ENCODE assay signal across 22 mouse cellular contexts in genomic region chr9:44672291-44672865, GRCm38 (mm10). TPM values are rescaled to one million over a fixed set of nuclear protein-coding genes. Genes with fewer than 3 reads are reported as not detected.
A peak's percentile ranks its signal among the peaks of the same experiment; 100 is the strongest.
DNase-seq lines count a peak whose midpoint lies in the region; ATAC-seq lines count a peak whose summit lies in the region.
"Had no signal": no experiment of that assay in that cellular context is flagged by ENCODE, and none has a peak within 500 bp of the region (broad histone marks: within the 10 kb centered on the region; RNA-seq: fewer than 3 reads in every experiment).

No protein-coding gene starts in this region.

- no peak overlapping the region for H3K4me3 ChIP-seq in forebrain, embryonic 11.5 days (ENCODE audit: low read depth, low read length)
- H3K4me3 ChIP-seq in forebrain, embryonic 14.5 days (ENCODE audit: low read depth, low read length): no peak overlapping the region
- H3K4me3 ChIP-seq in kidney, embryonic 15.5 days (replicated peaks): no peak overlapping the region
- no peak overlapping the region for H3K4me3 ChIP-seq in brown adipose tissue, adult 24 weeks (ENCODE audit: insufficient read depth, low read depth, low read length)
- H3K4me3 ChIP-seq: embryonic facial prominence, embryonic 10.5 days; forebrain, embryonic 15.5 days; heart, embryonic 15.5 days; hindbrain, embryonic 13.5 days had no signal

- no peak overlapping the region for H3K9ac ChIP-seq in forebrain, embryonic 11.5 days (ENCODE audit: low read length)
- H3K9ac ChIP-seq in forebrain, embryonic 14.5 days (ENCODE audit: low read length): no peak overlapping the region
- no peak overlapping the region for H3K9ac ChIP-seq in kidney, embryonic 15.5 days
- H3K9ac ChIP-seq: forebrain, embryonic 15.5 days; heart, embryonic 15.5 days; hindbrain, embryonic 13.5 days had no signal

- H3K27me3 ChIP-seq in forebrain, embryonic 11.5 days (ENCODE audit: control insufficient read depth, insufficient read depth, low read length): no peaks in the 10 kb centered on the region
- H3K27me3 ChIP-seq in forebrain, embryonic 14.5 days (replicated peaks; ENCODE audit: control insufficient read depth, insufficient read depth, low read length): no peaks in the 10 kb centered on the region
- H3K27me3 ChIP-seq in kidney, embryonic 15.5 days: no peaks in the 10 kb centered on the region
- H3K27me3 ChIP-seq: forebrain, embryonic 15.5 days; heart, embryonic 15.5 days; hindbrain, embryonic 13.5 days had no signal

- H3K27ac ChIP-seq in forebrain, embryonic 11.5 days (ENCODE audit: low read depth, low read length): no peak overlapping the region
- no peak overlapping the region for H3K27ac ChIP-seq in forebrain, embryonic 14.5 days (ENCODE audit: low read depth, low read length)
- no peak overlapping the region for H3K27ac ChIP-seq in kidney, embryonic 15.5 days
- peak overlapping the region; percentile 58 for H3K27ac ChIP-seq in brown adipose tissue, adult 24 weeks (replicated peaks; ENCODE audit: low read depth, low read length)
- H3K27ac ChIP-seq: embryonic facial prominence, embryonic 10.5 days; forebrain, embryonic 15.5 days; heart, embryonic 15.5 days; hindbrain, embryonic 13.5 days; hindbrain, postnatal 0 days had no signal

- WGBS in forebrain, embryonic 11.5 days: 61% methylated on average over 2 of the region's 2 CpGs
- 69% methylated on average over 2 of the region's 2 CpGs for WGBS in forebrain, embryonic 14.5 days
- WGBS in kidney, embryonic 15.5 days: 81% methylated on average over 2 of the region's 2 CpGs

- no peaks in the 10 kb centered on the region for H3K4me1 ChIP-seq in forebrain, embryonic 11.5 days (replicated peaks; ENCODE audit: control insufficient read depth, insufficient read depth, low read length)
- H3K4me1 ChIP-seq in forebrain, embryonic 14.5 days (ENCODE audit: control insufficient read depth, insufficient read depth, low read length): no peaks in the 10 kb centered on the region
- no peaks in the 10 kb centered on the region for H3K4me1 ChIP-seq in kidney, embryonic 15.5 days
- no peaks in the 10 kb centered on the region for H3K4me1 ChIP-seq in brown adipose tissue, adult 24 weeks (ENCODE audit: control insufficient read depth, insufficient read depth, insufficient read length, low read length)
- H3K4me1 ChIP-seq: embryonic facial prominence, embryonic 10.5 days; forebrain, embryonic 15.5 days; heart, embryonic 15.5 days; hindbrain, embryonic 13.5 days had no signal

- ATAC-seq in forebrain, embryonic 11.5 days (replicated peaks; ENCODE audit: low FRiP score): no peak
- ATAC-seq in forebrain, embryonic 14.5 days: no peak
- no peak for ATAC-seq in kidney, embryonic 15.5 days (replicated peaks; ENCODE audit: low FRiP score)
- ATAC-seq: forebrain, embryonic 15.5 days; hindbrain, postnatal 0 days had no signal

- DNase-seq in forebrain, embryonic 11.5 days (ENCODE audit: low spot score): peak; percentile 10
- DNase-seq in forebrain, embryonic 14.5 days (ENCODE audit: low spot score): no peak
- peak; percentile 39 to 45 for DNase-seq in kidney, adult 8-10 months
- DNase-seq in 416B (ENCODE audit: low read depth): peak; percentile 37
- no peak for DNase-seq in spleen, postnatal 10 days (ENCODE audit: low spot score in 2 of 2)
- DNase-seq: adrenal gland, adult 8-10 months; cerebellum, adult 11-12 months; cerebellum, postnatal 10 days; gastrocnemius, postnatal 36 days; heart, adult 18-20 months; heart, postnatal 14 days had no signal

- H3K36me3 ChIP-seq in forebrain, embryonic 11.5 days (ENCODE audit: control insufficient read depth, insufficient read depth, low read length): no peaks in the 10 kb centered on the region
- H3K36me3 ChIP-seq in forebrain, embryonic 14.5 days (ENCODE audit: control insufficient read depth, insufficient read depth, low read length): no peaks in the 10 kb centered on the region
- H3K36me3 ChIP-seq in kidney, embryonic 15.5 days: no peaks in the 10 kb centered on the region
- H3K36me3 ChIP-seq: embryonic facial prominence, embryonic 10.5 days; forebrain, embryonic 15.5 days; heart, embryonic 15.5 days; hindbrain, embryonic 13.5 days had no signal

- H3K9me3 ChIP-seq in forebrain, embryonic 11.5 days (ENCODE audit: control insufficient read depth, low read length): no peaks in the 10 kb centered on the region
- H3K9me3 ChIP-seq in forebrain, embryonic 14.5 days (replicated peaks; ENCODE audit: control insufficient read depth, low read length): no peaks in the 10 kb centered on the region
- no peaks in the 10 kb centered on the region for H3K9me3 ChIP-seq in kidney, embryonic 15.5 days (replicated peaks)
- H3K9me3 ChIP-seq: embryonic facial prominence, embryonic 10.5 days; forebrain, embryonic 15.5 days; heart, embryonic 15.5 days; hindbrain, embryonic 13.5 days had no signal

- H3K4me2 ChIP-seq in forebrain, embryonic 11.5 days (ENCODE audit: low read depth, low read length, severe bottlenecking): no peak overlapping the region
- no peak overlapping the region for H3K4me2 ChIP-seq in forebrain, embryonic 14.5 days (ENCODE audit: low read length)
- no peak overlapping the region for H3K4me2 ChIP-seq in kidney, embryonic 15.5 days
- H3K4me2 ChIP-seq: forebrain, embryonic 15.5 days; heart, embryonic 11.5 days; heart, embryonic 15.5 days; hindbrain, embryonic 13.5 days had no signal

RNA-seq across cellular contexts. Expression of gene Treh, which starts 0.7 kb away (rescaled TPM):
- not detected in 2 replicates for polyA plus RNA-seq in forebrain, embryonic 11.5 days (2014; fragmentation: Nextera tagmentation; extraction: Ambion mirVana)
- not detected in 2 replicates for polyA plus RNA-seq in forebrain, embryonic 14.5 days (2014; fragmentation: Nextera tagmentation; extraction: Ambion mirVana)
- 0.22 and 0.23 TPM in 2 replicates for polyA plus RNA-seq in kidney, embryonic 15.5 days (2015; fragmentation: Nextera tagmentation; extraction: Ambion mirVana)
- not detected in 2 replicates for polyA plus RNA-seq in brown adipose tissue, adult 24 weeks (2012; ENCODE audit: insufficient read depth, insufficient read length, missing spikeins)
- polyA plus RNA-seq: brain, embryonic 14.5 days; C2C12; embryonic facial prominence, embryonic 10.5 days; embryonic facial prominence, embryonic 14.5 days; forebrain, embryonic 15.5 days; heart, embryonic 11.5 days; heart, embryonic 15.5 days; hindbrain, embryonic 13.5 days; hindbrain, postnatal 0 days had no signal

Comparison
In these comparisons a context has a peak if more than half of its experiments do, and no peak if none do; other contexts are left out.
1. DNase-seq: peak in forebrain, embryonic 11.5 days (single experiment), kidney, adult 8-10 months (2 of 2) and 416B (single experiment); none in forebrain, embryonic 14.5 days (single experiment) and spleen, postnatal 10 days (0 of 2).